Mouse (Mus musculus): ENCODE measurements around the gene Sgca.

Gene Sgca

DNA sequence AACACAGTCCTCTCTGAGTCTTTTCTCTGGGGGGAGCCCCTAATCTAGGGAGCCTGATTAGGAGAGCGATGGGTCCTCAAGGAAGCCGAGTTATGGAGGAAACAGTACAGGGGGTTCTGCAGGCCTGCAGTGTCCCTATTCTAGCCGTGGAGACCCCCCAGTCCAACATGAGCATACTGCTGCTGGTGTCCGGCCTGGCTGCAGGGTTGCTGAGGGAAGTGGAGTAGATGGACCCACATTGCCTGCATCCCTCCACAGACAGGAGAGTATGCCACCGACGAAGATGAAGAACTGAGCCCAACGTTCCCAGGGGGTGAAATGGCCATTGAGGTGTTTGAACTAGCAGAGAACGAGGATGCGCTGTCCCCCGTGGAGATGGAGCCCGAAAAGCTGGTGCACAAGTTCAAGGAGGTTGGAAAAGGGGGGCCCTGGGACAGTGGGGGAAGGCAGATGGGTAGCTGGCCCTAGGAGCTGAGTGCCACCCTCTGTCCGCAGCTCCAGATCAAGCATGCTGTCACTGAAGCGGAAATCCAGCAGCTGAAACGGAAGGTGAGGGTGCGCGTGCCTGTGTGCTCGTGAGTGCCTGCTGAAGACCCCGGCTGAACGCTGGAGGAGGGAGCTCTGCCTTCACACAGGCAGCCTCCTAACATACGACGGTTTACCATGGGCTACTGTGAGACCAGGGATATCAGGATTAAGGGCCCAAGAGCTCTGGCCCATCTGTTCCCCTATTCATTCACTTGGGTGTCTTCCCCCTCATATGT lies 25.6 kb upstream of the Sgca start:
- no peak for DNase-seq (ENCODE audit: low spot score)

- no peak for DNase-seq (ENCODE audit: low spot score)
Measured at GRCm38 (mm10) chr11:95001058-95001457, 24.9 kb upstream of the Sgca start.

- no peak for DNase-seq (ENCODE audit: low spot score)
Measured at GRCm38 (mm10) chr11:95000548-95000947, 24.4 kb upstream of the Sgca start.

DNA sequence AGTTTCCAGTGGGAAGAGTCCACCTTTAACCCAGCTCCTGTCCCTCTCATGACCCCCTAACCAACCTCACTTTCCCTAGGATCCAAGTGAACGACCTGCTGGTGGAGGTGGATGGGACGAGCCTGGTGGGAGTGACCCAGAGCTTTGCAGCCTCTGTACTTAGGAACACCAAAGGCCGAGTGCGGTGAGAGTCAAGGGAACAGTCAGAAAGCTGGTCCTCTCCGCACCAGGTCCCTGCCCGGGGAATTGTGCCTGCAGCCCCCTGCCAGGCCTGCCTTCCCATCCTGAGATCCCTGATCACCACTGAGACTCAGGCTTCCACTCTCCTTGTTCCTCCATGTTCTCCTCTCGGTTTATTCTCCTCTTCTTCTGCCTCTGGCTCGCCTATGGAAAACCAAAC lies 24.0 kb upstream of the Sgca start:
- no peak for DNase-seq (ENCODE audit: low spot score)

GRCm38 (mm10) chr11:94998041-94998531 lies 22.0 kb upstream of the Sgca start:
- no peak for DNase-seq (ENCODE audit: low spot score)

GRCm38 (mm10) chr11:94997596-94997995 lies 21.5 kb upstream of the Sgca start:
- no peak for DNase-seq (ENCODE audit: low spot score)

DNA sequence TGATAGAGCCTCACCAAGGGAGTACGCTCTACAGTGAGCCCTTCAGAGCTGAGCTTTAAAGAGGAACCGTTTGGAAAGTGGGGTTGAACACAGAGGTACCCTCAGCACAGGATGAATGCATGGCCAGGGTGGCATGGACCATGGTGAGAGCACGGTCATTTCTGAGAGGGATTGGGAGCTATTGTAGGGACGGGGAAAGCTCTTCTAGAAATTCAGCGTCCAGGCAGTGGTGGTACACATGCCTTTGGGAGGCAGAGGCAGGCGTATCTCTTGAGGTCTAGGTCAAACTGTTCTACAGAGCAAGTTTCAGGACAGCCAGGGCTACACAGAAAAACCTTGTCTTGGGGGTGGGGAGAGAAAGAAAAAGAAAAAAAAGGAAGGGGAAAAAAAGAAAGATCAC lies 20.9 kb upstream of the Sgca start:
- no peak for DNase-seq (ENCODE audit: low spot score)

DNA sequence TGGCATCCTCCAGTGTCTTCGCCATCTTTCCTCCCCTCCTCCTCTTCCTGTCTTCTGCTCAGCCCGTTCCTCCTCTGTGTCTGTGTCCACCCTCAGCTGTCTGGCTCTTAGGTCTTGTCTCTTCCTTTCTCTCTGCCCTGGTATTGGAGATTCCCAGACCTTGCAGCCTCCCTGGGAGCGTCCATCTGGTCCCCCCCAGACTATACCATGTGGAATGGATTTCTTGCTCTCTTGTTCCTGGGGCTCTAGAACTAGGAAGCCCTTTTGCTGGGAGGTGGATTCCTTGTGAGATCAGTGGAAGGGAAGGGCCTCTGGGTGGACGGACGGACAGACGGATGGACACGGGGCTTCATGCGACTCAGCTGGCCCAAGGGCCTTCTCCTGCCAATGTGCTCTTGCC lies 20.0 kb upstream of the Sgca start:
- DNase-seq (ENCODE audit: low spot score) = no peak

DNA sequence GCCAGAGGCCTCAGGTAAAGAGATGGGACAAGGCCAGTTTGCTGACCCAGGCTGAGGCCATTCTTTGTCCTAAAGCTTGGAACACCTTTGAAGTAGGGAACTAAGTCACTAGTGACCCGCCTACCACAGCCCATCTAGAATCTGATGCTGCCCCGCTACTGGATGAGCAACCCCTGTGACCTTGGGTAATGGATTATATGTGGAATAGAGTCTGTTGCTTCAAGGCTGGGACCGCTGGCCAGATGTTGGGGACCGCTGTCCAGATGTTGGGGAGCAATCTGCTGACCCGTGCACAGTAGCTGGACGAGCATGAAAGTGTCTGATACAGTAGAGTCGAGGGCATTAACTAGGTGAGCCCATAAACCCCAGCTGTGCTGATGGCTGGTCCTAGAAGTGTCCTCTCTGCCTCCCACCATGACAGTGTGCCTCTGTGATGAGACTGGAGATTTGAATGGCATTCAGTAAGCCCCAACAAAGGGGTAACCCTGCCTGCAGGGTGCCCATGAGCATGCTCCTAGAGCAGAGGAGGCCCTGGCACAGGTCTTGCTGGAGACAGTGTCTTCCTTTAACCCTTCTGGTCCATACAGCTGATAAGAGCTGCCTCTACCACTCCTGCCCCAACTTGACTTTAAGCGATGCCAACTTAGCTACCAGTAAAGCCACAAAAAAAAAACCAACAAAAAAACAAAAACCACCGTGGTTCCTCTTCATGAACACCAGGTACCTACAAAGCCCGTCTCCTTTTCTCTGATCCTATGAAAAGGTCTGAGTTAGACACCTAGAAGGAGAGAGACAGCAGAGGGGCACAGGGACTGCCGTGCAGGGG lies 19.0 kb upstream of the Sgca start:
- DNase-seq (ENCODE audit: low spot score) = no peak

GRCm38 (mm10) chr11:94994208-94994814 lies 18.2 kb upstream of the Sgca start:
- no peak for DNase-seq (ENCODE audit: low spot score)

DNA sequence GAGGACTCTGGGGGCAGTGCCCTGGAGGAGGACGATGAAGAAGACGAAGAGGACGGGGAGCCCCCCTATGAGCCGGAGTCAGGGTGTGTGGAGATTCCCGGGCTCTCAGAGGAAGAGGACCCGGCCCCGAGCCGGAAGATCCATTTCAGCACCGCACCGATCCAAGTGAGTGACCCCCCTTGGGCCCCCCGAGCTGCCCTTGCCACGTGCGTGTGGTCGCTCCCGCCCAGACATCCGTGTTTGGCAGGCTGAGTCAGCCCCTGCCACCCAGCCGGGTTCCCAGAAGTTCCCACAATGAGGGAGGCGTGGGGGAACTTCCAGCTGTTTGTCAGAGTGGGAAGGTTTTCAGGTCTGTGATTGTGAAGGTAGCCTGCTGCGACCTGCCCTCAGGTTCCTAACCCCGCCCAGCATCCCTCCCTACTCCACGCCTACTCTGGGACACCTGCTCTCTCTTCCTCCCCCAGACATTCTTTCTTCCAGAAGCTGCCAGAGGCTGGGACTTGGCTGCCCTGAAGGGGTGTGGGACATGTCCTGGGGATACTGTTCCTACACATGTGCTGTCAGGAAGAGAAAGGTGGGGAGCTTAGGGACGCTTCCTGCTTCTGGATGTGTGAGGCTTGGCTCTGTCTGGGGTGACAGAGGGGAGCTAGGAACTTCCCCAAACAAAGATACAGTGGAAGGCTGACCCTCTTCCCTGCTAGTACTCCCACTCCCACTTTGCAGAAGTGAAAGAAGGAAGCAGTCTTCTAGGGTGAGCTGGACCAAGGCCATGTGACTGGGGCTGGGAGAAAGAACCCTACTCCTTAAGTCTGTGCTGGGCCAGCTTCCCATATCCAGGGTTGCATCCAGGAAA lies 16.9 kb upstream of the Sgca start:
- DNase-seq (ENCODE audit: low spot score) = no peak

DNA sequence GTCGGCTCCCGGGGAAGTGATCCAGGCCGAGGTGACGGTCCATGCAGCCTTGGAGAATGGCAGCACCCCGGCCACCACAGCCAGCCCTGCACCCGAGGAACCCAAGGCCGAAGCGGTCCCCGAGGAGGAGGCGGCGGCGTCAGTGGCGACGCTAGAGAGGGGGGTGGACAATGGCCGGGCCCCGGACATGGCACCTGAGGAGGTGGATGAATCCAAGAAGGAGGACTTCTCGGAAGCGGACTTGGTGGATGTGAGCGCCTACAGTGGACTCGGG lies 16.3 kb upstream of the Sgca start:
- DNase-seq (ENCODE audit: low spot score) = no peak

DNA sequence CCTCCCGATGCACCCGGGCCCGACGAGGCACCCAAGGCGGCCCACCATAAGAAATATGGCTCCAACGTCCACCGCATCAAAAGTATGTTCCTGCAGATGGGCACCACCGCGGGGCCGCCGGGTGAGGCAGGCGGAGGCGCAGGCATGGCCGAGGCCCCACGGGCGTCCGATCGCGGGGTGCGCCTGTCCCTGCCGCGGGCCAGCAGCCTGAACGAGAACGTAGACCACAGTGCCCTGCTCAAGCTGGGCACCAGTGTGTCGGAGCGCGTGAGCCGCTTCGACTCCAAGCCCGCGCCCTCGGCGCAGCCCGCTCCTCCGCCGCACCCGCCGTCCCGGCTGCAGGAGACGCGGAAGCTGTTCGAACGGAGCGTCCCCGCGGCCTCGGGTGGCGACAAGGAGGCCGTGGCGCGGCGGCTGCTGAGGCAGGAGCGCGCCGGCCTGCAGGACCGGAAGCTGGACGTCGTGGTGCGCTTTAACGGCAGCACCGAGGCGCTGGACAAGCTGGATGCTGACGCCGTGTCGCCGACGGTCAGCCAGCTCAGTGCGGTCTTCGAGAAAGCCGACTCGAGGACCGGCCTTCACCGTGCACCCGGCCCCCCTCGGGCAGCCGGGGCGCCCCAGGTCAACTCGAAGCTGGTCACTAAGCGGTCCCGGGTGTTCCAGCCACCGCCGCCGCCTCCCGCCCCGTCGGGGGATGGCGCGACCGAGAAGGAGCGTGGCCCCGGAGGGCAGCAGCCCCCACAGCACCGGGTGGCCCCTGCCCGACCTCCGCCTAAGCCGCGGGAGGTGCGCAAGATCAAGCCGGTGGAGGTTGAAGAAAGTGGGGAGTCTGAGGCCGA lies 15.7 kb upstream of the Sgca start:
- DNase-seq (ENCODE audit: low spot score) = no peak

- peak; percentile 89 for DNase-seq (ENCODE audit: low spot score)
Measured at GRCm38 (mm10) chr11:94990749-94991577, 14.8 kb upstream of the Sgca start, which contains the start of gene Ppp1r9b. Ppp1r9b (plus strand) TSS chr11:94991035.

- no peak for DNase-seq (ENCODE audit: low spot score)
Measured at GRCm38 (mm10) chr11:94990102-94990748, 14.1 kb upstream of the Sgca start.

GRCm38 (mm10) chr11:94989562-94990017 lies 13.5 kb upstream of the Sgca start:
- DNase-seq (ENCODE audit: low spot score) = no peak

GRCm38 (mm10) chr11:94988780-94989561 lies 12.8 kb upstream of the Sgca start:
- no peak for DNase-seq (ENCODE audit: low spot score)

DNA sequence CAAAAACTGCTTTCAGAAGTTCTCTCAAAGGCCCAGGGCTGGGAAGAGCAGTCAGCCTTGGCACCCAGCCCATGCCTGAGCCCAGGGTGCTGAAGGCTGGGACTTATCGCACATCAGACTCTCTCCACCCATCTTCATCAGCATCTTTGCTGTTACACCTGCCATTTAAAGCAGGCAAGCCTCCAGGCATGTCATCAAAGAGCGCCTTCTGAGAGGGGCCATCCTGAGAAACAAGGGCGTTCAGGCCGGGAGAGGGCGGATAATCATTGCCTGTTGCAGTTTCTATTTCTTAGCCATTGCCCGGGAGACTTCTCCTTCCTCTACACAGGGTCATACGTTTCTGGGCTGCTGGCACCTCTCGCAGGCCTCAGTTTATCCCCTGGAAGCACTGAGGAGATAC lies 11.7 kb upstream of the Sgca start:
- DNase-seq (ENCODE audit: low spot score) = no peak

GRCm38 (mm10) chr11:94987341-94987740 lies 11.2 kb upstream of the Sgca start:
- DNase-seq (ENCODE audit: low spot score) = no peak

Measured in ovary, postnatal 14 days (tissue).